Mouse (Mus musculus) hindbrain, embryonic 15.5 days (tissue): Measurements from ENCODE around the gene Reg4. TPM values are rescaled to one million over a fixed set of nuclear protein-coding genes. Genes with fewer than 3 reads are reported as not detected.
A peak's percentile ranks its signal among the peaks of the same experiment; 100 is the strongest.

Experiments
- ATAC-seq: fragments of 200-750 bp; cut with Nextera tagmentation; 2 replicates; pipeline ENCODE4 v1.8.0; 2017; ENCODE audit warnings: low read depth, moderate number of reproducible peaks, moderate TSS enrichment; ENCODE audit not compliant: low FRiP score
- H3K27ac ChIP-seq: fragments of 300-500 bp; sonication (generic); replicated peaks from 2 replicates; pipeline ENCODE4 v1.5.1; 2015; ENCODE audit warnings: mild to moderate bottlenecking, inconsistent platforms
- H3K27me3 ChIP-seq: fragments of 300-500 bp; sonication (generic); 2 replicates; pipeline ENCODE4 v1.6.1; 2015; ENCODE audit warnings: control low read depth, inconsistent platforms
- H3K36me3 ChIP-seq: fragments of 300-500 bp; sonication (generic); 2 replicates; pipeline ENCODE4 v1.6.1; 2015; ENCODE audit warnings: control low read depth, inconsistent platforms
- H3K4me1 ChIP-seq: fragments of 300-500 bp; sonication (generic); replicated peaks from 2 replicates; pipeline ENCODE4 v1.6.1; 2015; ENCODE audit warnings: control low read depth, inconsistent platforms
- H3K4me2 ChIP-seq: fragments of 300-500 bp; sonication (generic); 2 replicates; pipeline ENCODE4 v1.6.1; 2015; ENCODE audit warnings: moderate library complexity, mild to moderate bottlenecking, inconsistent platforms
- H3K4me3 ChIP-seq: fragments of 300-500 bp; sonication (generic); 2 replicates; pipeline ENCODE4 v1.5.1; 2015; ENCODE audit warnings: mild to moderate bottlenecking, inconsistent platforms
- H3K9ac ChIP-seq: fragments of 300-500 bp; sonication (generic); 2 replicates; pipeline ENCODE4 v1.6.1; 2015; ENCODE audit warnings: inconsistent platforms
- H3K9me3 ChIP-seq: fragments of 300-500 bp; sonication (generic); 2 replicates; pipeline ENCODE4 v1.6.1; 2016; ENCODE audit warnings: control low read depth, inconsistent platforms
- WGBS: fragments of 180-500 bp; shearing (Covaris S2); methylation state at CpG from one replicate; pipeline ENCODE4 v1.1.7; 2015; 5-methylcytosine and 5-hydroxymethylcytosine counted together
- polyA plus RNA-seq: library from polyadenylated mRNA; unstranded; fragments of >200 nt; fragmentation: Nextera tagmentation; extraction: Ambion mirVana; gene quantifications from 2 replicates; pipeline ENCODE4 v1.2.1, GENCODE M21; 2015

Gene Reg4
- polyA plus RNA-seq, 1 experiment from 2014 or later = not detected

DNA sequence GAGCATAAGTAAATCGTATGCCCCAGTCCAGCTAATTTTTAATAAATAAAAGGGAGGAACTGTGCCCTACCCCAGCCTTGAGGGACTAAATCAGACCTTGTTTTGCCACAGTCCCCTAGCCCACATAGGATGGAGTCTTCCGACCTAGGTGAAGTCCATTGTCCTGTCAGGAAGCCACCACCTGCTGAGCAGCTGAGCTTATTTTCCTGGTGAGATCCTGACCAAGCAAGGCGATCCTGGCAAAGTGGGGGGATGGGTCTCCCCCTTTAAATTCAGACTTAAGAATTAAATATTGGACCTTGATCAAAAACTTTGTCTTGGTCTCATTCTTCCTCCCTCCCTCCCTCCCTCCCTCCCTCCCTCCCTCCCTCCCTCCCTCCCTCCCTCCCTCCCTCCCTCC, 5.7 kb upstream of the Reg4 start:
- Histone ChIP-seq H3K9me3 (no peaks in the 10 kb centered on the region), H3K36me3 (no peaks in the 10 kb centered on the region), H3K27me3 (no peaks in the 10 kb centered on the region), H3K4me1 (no peaks in the 10 kb centered on the region; the same call in 1 of the 2 replicates), H3K4me2 (no peak overlapping the region), H3K9ac (no peak overlapping the region), H3K27ac (no peak overlapping the region), H3K4me3 (no peak overlapping the region)
- no peak for ATAC-seq
- 66% methylated on average over 3 of the region's 3 CpGs for WGBS

GRCm38 (mm10) chr3:98223263-98223662, 1.3 kb downstream of the Reg4 start:
- H3K9ac ChIP-seq = no peak overlapping the region
- H3K27ac ChIP-seq = no peak overlapping the region
- H3K9me3 ChIP-seq = no peaks in the 10 kb centered on the region
- no peak for ATAC-seq
- no peak overlapping the region for H3K4me2 ChIP-seq
- H3K27me3 ChIP-seq = no peaks in the 10 kb centered on the region
- H3K4me1 ChIP-seq = peaks cover 5% of the 10 kb centered on the region
- no peak overlapping the region for H3K4me3 ChIP-seq
- no peaks in the 10 kb centered on the region for H3K36me3 ChIP-seq
- WGBS = 84% methylated on average over 3 of the region's 3 CpGs

DNA sequence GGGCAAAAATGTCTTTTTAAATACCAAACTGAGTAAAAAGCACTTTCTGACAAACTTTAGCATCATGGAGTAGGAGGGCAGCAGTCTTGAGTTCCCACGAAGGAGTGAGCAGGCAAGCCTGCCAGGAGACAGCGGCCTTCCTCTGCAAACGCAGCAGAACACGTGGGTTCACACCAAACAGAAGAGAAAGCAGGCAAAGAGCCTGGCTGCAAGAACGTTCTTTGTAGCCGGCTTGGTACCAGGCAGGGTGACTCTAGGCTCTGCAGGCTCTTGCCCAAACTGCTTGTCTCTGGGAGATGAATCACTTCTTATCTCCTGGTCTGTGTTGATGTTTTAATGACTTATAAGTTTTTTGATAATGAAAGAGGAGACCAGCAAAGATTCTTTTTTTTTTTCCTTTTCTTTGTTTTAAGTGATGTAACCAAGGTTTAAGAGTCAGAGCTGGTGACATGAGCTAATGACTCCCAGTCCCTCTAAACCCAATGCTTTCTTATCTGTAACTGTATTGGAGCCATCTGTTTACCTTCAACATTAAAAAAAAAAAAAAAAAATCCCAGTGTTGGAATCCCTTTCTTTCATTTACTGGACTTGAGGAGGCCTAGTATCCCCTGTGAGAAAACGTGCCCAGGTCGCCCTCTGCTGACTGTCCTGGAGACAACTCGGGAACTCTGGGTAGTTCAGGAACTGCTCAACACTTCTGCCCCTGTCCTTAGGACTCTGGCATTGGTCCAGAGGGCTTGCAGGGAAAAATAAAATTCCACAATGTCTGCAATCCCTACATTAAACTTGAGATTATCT, 2.0 kb downstream of the Reg4 start:
- peak; percentile 84 for ATAC-seq
- H3K4me3 ChIP-seq = no peak overlapping the region
- no peaks in the 10 kb centered on the region for H3K27me3 ChIP-seq
- no peak overlapping the region for H3K9ac ChIP-seq
- 10% methylated on average over 9 of the region's 9 CpGs for WGBS
- peaks cover 5% of the 10 kb centered on the region for H3K4me1 ChIP-seq
- H3K36me3 ChIP-seq = no peaks in the 10 kb centered on the region
- no peaks in the 10 kb centered on the region for H3K9me3 ChIP-seq
- no peak overlapping the region for H3K27ac ChIP-seq
- H3K4me2 ChIP-seq = no peak overlapping the region

- Histone ChIP-seq H3K4me1 (peaks cover 5% of the 10 kb centered on the region), H3K4me3 (no peak overlapping the region), H3K9ac (no peak overlapping the region), H3K27me3 (no peaks in the 10 kb centered on the region), H3K27ac (no peak overlapping the region), H3K4me2 (no peak overlapping the region), H3K9me3 (no peaks in the 10 kb centered on the region), H3K36me3 (no peaks in the 10 kb centered on the region)
- 92% methylated on average over 7 of the region's 7 CpGs for WGBS
- no peak for ATAC-seq
These were observed 3.0 kb downstream of the Reg4 start for GRCm38 (mm10) chr3:98224975-98225374.

DNA sequence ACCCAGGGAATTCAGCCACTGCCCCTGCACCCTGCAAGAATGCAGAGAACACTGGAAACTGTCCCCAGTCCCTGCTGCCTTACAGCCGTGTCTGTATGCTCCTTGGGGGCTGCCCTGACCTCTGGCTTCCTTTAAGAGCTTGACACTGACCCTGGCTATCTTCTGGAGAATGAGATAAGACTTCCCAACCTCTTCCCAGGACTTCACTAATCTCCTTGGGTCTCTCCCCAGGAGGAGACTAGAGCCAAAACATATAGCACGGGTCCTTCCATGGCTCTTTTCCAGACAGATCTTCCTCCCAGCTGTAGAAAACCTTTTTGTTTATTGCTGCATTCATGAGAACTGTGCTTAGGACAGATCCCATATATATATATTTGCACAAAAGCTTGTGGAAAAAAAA, 3.8 kb downstream of the Reg4 start:
- H3K27me3 ChIP-seq = no peaks in the 10 kb centered on the region
- no peak overlapping the region for H3K4me3 ChIP-seq
- ATAC-seq = no peak
- no peaks in the 10 kb centered on the region for H3K9me3 ChIP-seq
- H3K4me1 ChIP-seq = peaks cover 5% of the 10 kb centered on the region
- no peak overlapping the region for H3K9ac ChIP-seq
- H3K4me2 ChIP-seq = no peak overlapping the region
- H3K36me3 ChIP-seq = no peaks in the 10 kb centered on the region
- 50% methylated on average over 2 of the region's 2 CpGs for WGBS
- H3K27ac ChIP-seq = no peak overlapping the region

DNA sequence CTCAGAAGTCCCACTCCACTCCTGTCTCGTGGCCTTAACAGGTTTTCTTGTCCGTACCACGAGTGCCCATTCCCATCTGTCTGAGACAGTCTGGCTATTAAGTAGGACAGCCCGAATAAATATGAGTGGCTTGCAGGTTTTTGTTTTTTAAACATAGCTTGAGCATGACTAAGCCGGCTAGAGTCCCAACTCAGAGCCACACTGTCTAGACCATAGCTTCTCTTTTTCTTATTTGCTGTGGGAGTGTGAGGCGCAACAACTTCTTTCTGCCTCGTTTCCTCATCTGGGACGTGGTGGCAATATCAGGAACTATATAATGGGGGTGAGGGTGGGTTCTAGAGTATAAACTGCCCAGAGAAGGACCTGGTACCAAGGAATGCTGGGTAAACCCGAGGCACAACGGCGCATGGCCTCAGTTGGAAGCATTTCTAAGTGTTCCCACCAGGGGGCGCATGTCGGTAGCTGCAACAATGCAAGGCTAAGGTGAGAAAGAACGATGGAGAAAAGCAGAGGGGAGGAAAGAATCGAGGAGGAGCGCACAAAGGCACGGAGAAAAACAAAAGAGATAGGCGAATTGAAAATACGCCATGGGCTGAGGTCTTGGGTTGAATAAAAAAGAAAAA, 5.1 kb downstream of the Reg4 start:
- 37% methylated on average over 19 of the region's 19 CpGs for WGBS
- H3K4me2 ChIP-seq = no peak overlapping the region
- no peak overlapping the region for H3K9ac ChIP-seq

GRCm38 (mm10) chr3:98227763-98228162, 5.8 kb downstream of the Reg4 start:
- Histone ChIP-seq H3K4me3 (no peak overlapping the region), H3K4me1 (peaks cover 5% of the 10 kb centered on the region), H3K27ac (no peak overlapping the region), H3K9ac (no peak overlapping the region), H3K27me3 (no peaks in the 10 kb centered on the region), H3K4me2 (no peak overlapping the region), H3K9me3 (no peaks in the 10 kb centered on the region), H3K36me3 (no peaks in the 10 kb centered on the region)
- no peak for ATAC-seq
- 79% methylated on average over 3 of the region's 3 CpGs for WGBS

More for the DNA sequence above, 5.1 kb downstream of the Reg4 start:
- peak; percentile 59; the same call in 1 of the 2 replicates for ATAC-seq
- no peaks in the 10 kb centered on the region for H3K27me3 ChIP-seq
- no peak overlapping the region for H3K27ac ChIP-seq
- H3K4me3 ChIP-seq = no peak overlapping the region
- peaks cover 5% of the 10 kb centered on the region for H3K4me1 ChIP-seq
- H3K9me3 ChIP-seq = no peaks in the 10 kb centered on the region
- H3K36me3 ChIP-seq = no peaks in the 10 kb centered on the region

DNA sequence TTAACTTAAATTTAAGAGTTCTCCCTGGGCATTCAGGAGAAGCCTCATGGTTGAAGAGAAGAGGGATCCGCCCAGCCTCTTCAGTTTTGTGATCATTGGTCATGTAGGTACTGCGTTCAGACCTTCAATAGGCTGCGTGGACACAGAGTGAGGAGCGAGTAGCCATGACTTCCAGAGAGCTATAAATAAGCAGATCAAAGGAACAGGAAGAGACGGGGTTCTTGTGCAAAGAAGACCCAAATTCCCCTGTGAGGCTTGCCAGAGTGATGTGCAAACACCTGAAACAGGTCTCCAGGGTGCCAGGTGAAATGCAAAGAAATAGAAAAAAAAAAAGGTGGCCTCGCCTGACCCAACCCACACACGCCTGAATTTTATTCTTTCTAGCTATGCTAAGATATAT, 8.0 kb downstream of the Reg4 start:
- WGBS = 90% methylated on average over 7 of the region's 7 CpGs
- no peak overlapping the region for H3K4me2 ChIP-seq
- ATAC-seq = no peak

DNA sequence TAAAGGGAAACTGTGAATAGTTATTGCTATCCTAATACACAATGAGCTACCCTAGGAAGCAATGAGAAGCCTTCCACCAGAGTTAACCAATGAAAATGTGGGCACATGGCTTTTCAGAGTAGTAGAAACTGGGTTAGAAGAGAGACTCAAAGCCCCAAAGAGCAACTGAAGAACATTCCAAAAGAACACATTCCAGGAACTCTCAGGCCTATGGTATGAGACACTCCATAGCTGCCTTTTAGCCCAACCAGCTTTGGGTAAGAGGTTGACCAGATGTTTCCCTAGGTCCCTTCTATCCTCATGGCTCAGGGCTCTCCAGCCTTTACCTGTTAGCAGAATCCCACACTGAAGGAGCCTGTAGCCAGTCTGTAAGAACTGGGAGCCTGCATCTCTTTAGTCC, 11.5 kb downstream of the Reg4 start:
- H3K27me3 ChIP-seq = no peaks in the 10 kb centered on the region
- no peak for ATAC-seq
- no peak overlapping the region for H3K4me3 ChIP-seq
- H3K4me1 ChIP-seq = no peaks in the 10 kb centered on the region
- no peak overlapping the region for H3K27ac ChIP-seq
- no peak overlapping the region for H3K9ac ChIP-seq
- no peak overlapping the region for H3K4me2 ChIP-seq
- no peaks in the 10 kb centered on the region for H3K36me3 ChIP-seq
- no peaks in the 10 kb centered on the region for H3K9me3 ChIP-seq

More for the DNA sequence above, 8.0 kb downstream of the Reg4 start:
- Histone ChIP-seq H3K36me3 (no peaks in the 10 kb centered on the region), H3K4me3 (no peak overlapping the region), H3K9ac (no peak overlapping the region), H3K4me1 (no peaks in the 10 kb centered on the region), H3K9me3 (no peaks in the 10 kb centered on the region), H3K27me3 (no peaks in the 10 kb centered on the region), H3K27ac (no peak overlapping the region)

- 91% methylated on average over 6 of the region's 6 CpGs for WGBS
- no peaks in the 10 kb centered on the region for H3K4me1 ChIP-seq
- no peak overlapping the region for H3K4me3 ChIP-seq
- H3K9ac ChIP-seq = no peak overlapping the region
- H3K27me3 ChIP-seq = no peaks in the 10 kb centered on the region
- H3K9me3 ChIP-seq = no peaks in the 10 kb centered on the region
- H3K36me3 ChIP-seq = no peaks in the 10 kb centered on the region
- no peak overlapping the region for H3K27ac ChIP-seq
- ATAC-seq = no peak
- H3K4me2 ChIP-seq = no peak overlapping the region
These were observed 14.3 kb downstream of the Reg4 start for GRCm38 (mm10) chr3:98236266-98236665.

DNA sequence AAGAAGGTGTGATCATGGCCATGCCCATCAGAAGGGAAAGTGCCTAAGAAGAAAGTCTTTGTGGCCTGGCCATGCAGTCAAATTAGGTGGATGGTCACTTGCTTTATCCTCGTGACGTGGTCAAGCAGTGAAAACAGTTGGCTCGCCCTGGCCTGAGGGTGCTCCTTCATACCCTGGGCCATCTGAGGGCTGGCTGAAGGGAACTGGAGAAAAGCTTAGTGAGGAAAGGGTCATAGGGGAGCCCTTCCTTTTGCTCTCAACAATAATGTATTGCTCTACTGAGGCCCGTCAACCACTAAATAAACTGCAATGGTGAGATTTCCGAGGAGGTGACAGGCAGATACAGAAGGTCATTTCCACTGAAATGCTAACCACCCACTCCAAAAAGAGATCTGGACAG, 15.3 kb downstream of the Reg4 start:
- no peaks in the 10 kb centered on the region for H3K9me3 ChIP-seq
- no peaks in the 10 kb centered on the region for H3K36me3 ChIP-seq
- no peak overlapping the region for H3K4me3 ChIP-seq
- no peak overlapping the region for H3K27ac ChIP-seq
- H3K9ac ChIP-seq = no peak overlapping the region
- H3K4me2 ChIP-seq = no peak overlapping the region
- no peak for ATAC-seq
- WGBS = 71% methylated on average over 5 of the region's 5 CpGs
- no peaks in the 10 kb centered on the region for H3K27me3 ChIP-seq
- H3K4me1 ChIP-seq = no peaks in the 10 kb centered on the region

DNA sequence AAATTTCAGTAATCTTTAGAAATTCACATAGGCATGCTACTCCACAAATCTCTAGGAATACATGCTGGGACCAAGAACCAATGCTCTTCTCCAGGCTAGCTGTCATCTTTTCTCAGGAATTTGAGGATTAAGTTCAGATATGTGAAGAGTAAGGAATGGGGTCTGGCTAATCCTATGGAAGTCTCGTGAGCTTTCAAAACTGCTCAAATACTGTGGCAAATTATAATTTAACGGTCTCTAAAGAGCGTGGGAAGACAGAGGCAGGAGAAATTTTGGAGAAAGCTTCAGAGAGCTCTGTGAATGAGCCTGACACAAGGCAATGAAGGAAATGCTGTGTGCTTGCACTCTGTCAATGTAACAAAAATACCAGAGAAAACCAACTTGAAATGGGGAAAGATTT, 16.2 kb downstream of the Reg4 start:
- Histone ChIP-seq H3K4me2 (no peak overlapping the region), H3K27ac (no peak overlapping the region), H3K36me3 (no peaks in the 10 kb centered on the region), H3K9me3 (no peaks in the 10 kb centered on the region), H3K9ac (no peak overlapping the region), H3K4me3 (no peak overlapping the region), H3K27me3 (no peaks in the 10 kb centered on the region), H3K4me1 (no peaks in the 10 kb centered on the region)
- ATAC-seq = no peak
- WGBS = 40% methylated on average over 3 of the region's 3 CpGs
